Mouse (Mus musculus): ENCODE results near the gene Prkab2.

GRCm38 (mm10) chr3:97691443-97692017 is 33.5 kb downstream of the Prkab2 start:
- no peak for TF ChIP-seq CTCF (conservative IDR thresholded peaks at IDR 0.05; ENCODE audit: low read length)
- TF ChIP-seq NANOG (IDR thresholded peaks at IDR 0.05; ENCODE audit: borderline replicate concordance, low read length) = no peak
- no peak for TF ChIP-seq POU5F1 (IDR thresholded peaks at IDR 0.05; ENCODE audit: borderline replicate concordance, low read length)

All from E14TG2a.4 (cell line).